Mouse (Mus musculus) spleen, postnatal 4 days (tissue): ENCODE measurements around the gene Dtx4.

ENCODE experiments used
- DNase-seq, 2 experiments: peaks; one replicate each; pipeline ENCODE4 v3.0.0; 2022; ENCODE audit warnings: low spot score in 2 of 2

The Dtx4 gene

GRCm38 (mm10) chr19:12418312-12418711, 82.9 kb downstream of the Dtx4 start:
- DNase-seq, result no peak

GRCm38 (mm10) chr19:12417361-12417760, 83.9 kb downstream of the Dtx4 start, which contains the start of gene Olfr1441:
Olfr1441 (plus strand) TSS chr19:12417433.
- DNase-seq, result no peak
